Mouse (Mus musculus) embryonic fibroblast, embryonic 13.5 days (primary cell): ENCODE measurements around the gene Mpig6b.

Experiments used
- CTCF ChIP-seq: IDR thresholded peaks from 2 replicates; pipeline ENCODE4 v1.5.1; 2011; ENCODE audit warnings: mild to moderate bottlenecking, control low read depth, low read length, moderate library complexity, borderline replicate concordance; ENCODE audit not compliant: insufficient read depth
- POLR2A ChIP-seq: IDR thresholded peaks from 2 replicates; pipeline ENCODE4 v1.6.1; 2011; ENCODE audit warnings: low read depth, mild to moderate bottlenecking, control low read depth, low read length, moderate library complexity

- TF ChIP-seq POLR2A (no peak), CTCF (no peak)
These were observed 20.8 kb downstream of the Mpig6b start for GRCm38 (mm10) chr17:35044904-35045806.
